Mouse (Mus musculus) forebrain, embryonic 11.5 days (tissue): Measurements from ENCODE around the gene Rabl6. TPM values are rescaled to one million over a fixed set of nuclear protein-coding genes. Genes with fewer than 3 reads are reported as not detected.

Experiments
- ATAC-seq: fragments of 200-750 bp; cut with Nextera tagmentation; replicated peaks from 2 replicates; pipeline ENCODE4 v1.8.0; 2017; ENCODE audit warnings: moderate TSS enrichment; ENCODE audit not compliant: low FRiP score
- DNase-seq: peaks from one replicate; pipeline ENCODE4 v3.0.0-alpha.2; 2017; ENCODE audit warnings: low spot score
- H3K27ac ChIP-seq: fragments of 300-500 bp; sonication (generic); 2 replicates; pipeline ENCODE4 v1.5.1; 2014; ENCODE audit warnings: low read depth, low read length
- H3K27me3 ChIP-seq: fragments of 300-500 bp; sonication (generic); 2 replicates; pipeline ENCODE4 v1.6.1; 2014; ENCODE audit warnings: mild to moderate bottlenecking, low read length, mixed read lengths; ENCODE audit not compliant: control insufficient read depth, insufficient read depth
- H3K36me3 ChIP-seq: fragments of 300-500 bp; sonication (generic); 2 replicates; pipeline ENCODE4 v1.6.1; 2014; ENCODE audit warnings: mild to moderate bottlenecking, low read length, moderate library complexity, mixed read lengths; ENCODE audit not compliant: control insufficient read depth, insufficient read depth
- H3K4me1 ChIP-seq: fragments of 300-500 bp; sonication (generic); replicated peaks from 2 replicates; pipeline ENCODE4 v1.6.1; 2014; ENCODE audit warnings: low read length, mixed read lengths; ENCODE audit not compliant: control insufficient read depth, insufficient read depth
- H3K4me2 ChIP-seq: fragments of 300-500 bp; sonication (generic); 2 replicates; pipeline ENCODE4 v1.6.1; 2014; ENCODE audit warnings: low read depth, mild to moderate bottlenecking, low read length, moderate library complexity, mixed read lengths; ENCODE audit not compliant: severe bottlenecking
- H3K4me3 ChIP-seq: fragments of 300-500 bp; sonication (generic); 2 replicates; pipeline ENCODE4 v1.5.1; 2014; ENCODE audit warnings: low read depth, low read length
- H3K9ac ChIP-seq: fragments of 300-500 bp; sonication (generic); 2 replicates; pipeline ENCODE4 v1.6.1; 2014; ENCODE audit warnings: low read length
- H3K9me3 ChIP-seq: fragments of 300-500 bp; sonication (generic); 2 replicates; pipeline ENCODE4 v1.6.1; 2016; ENCODE audit warnings: low read length, mixed read lengths; ENCODE audit not compliant: control insufficient read depth
- WGBS: fragments of 180-500 bp; shearing (Covaris S2); extraction: QIAGEN DNeasy Blood & Tissue Kit; methylation state at CpG from one replicate; pipeline ENCODE4 v1.1.7; 2014; 5-methylcytosine and 5-hydroxymethylcytosine counted together
- polyA plus RNA-seq: library from polyadenylated mRNA; unstranded; fragments of >200 nt; fragmentation: Nextera tagmentation; extraction: Ambion mirVana; gene quantifications from 2 replicates; pipeline ENCODE4 v1.2.1, GENCODE M21; 2014

Gene Rabl6
- 77.1 and 81.5 TPM in 2 replicates for polyA plus RNA-seq

- DNase-seq = peak; percentile 91
- peak within 1 kb of the TSS; percentile 96 for H3K9ac ChIP-seq
- no peaks in the 10 kb centered on the region for H3K36me3 ChIP-seq
- H3K4me3 ChIP-seq = peak within 1 kb of the TSS; percentile 99
- H3K27me3 ChIP-seq = no peaks in the 10 kb centered on the region; the same call in 1 of the 2 replicates
- peak within 1 kb of the TSS; percentile 71 for H3K4me2 ChIP-seq
- peak within 1 kb of the TSS; percentile 85 for H3K27ac ChIP-seq
- no peaks in the 10 kb centered on the region for H3K9me3 ChIP-seq
- H3K4me1 ChIP-seq = peaks cover 3% of the 10 kb centered on the region; the same call in 1 of the 2 replicates
- ATAC-seq = peak; percentile 94
- WGBS = under 1% methylated on average over 80 of the region's 80 CpGs
Measured at GRCm38 (mm10) chr2:25607761-25608622, at the start of gene Rabl6. TSS of gene Rabl6 (minus strand) at chr2:25608521.

GRCm38 (mm10) chr2:25657652-25658051 lies 49.3 kb upstream of the Rabl6 start, which contains the start of gene Lcn5:
TSS of gene Lcn5 (plus strand) at chr2:25657952.
- no peak within 1 kb of the TSS for H3K4me2 ChIP-seq
- H3K9me3 ChIP-seq = no peaks in the 10 kb centered on the region
- no peak for ATAC-seq
- H3K9ac ChIP-seq = no peak within 1 kb of the TSS
- H3K27me3 ChIP-seq = no peaks in the 10 kb centered on the region
- no peak for DNase-seq
- H3K36me3 ChIP-seq = no peaks in the 10 kb centered on the region
- no peak within 1 kb of the TSS for H3K27ac ChIP-seq
- no peaks in the 10 kb centered on the region for H3K4me1 ChIP-seq
- H3K4me3 ChIP-seq = no peak within 1 kb of the TSS

GRCm38 (mm10) chr2:25657246-25657645 lies 48.9 kb upstream of the Rabl6 start:
- no peaks in the 10 kb centered on the region for H3K4me1 ChIP-seq
- DNase-seq = no peak
- H3K9me3 ChIP-seq = no peaks in the 10 kb centered on the region
- H3K9ac ChIP-seq = no peak overlapping the region
- WGBS = 92% methylated on average over 4 of the region's 4 CpGs
- no peak for ATAC-seq
- H3K27me3 ChIP-seq = no peaks in the 10 kb centered on the region
- H3K4me3 ChIP-seq = no peak overlapping the region
- no peak overlapping the region for H3K4me2 ChIP-seq
- H3K36me3 ChIP-seq = no peaks in the 10 kb centered on the region
- H3K27ac ChIP-seq = no peak overlapping the region

GRCm38 (mm10) chr2:25656691-25657090 lies 48.4 kb upstream of the Rabl6 start:
- H3K9ac ChIP-seq = no peak overlapping the region
- H3K27me3 ChIP-seq = no peaks in the 10 kb centered on the region
- H3K9me3 ChIP-seq = no peaks in the 10 kb centered on the region
- no peaks in the 10 kb centered on the region for H3K36me3 ChIP-seq
- 87% methylated on average over 4 of the region's 4 CpGs for WGBS
- DNase-seq = no peak
- H3K4me1 ChIP-seq = no peaks in the 10 kb centered on the region
- H3K4me3 ChIP-seq = no peak overlapping the region
- no peak for ATAC-seq
- H3K27ac ChIP-seq = no peak overlapping the region
- no peak overlapping the region for H3K4me2 ChIP-seq

- Histone ChIP-seq H3K4me1 (no peaks in the 10 kb centered on the region), H3K9me3 (no peaks in the 10 kb centered on the region), H3K27ac (no peak overlapping the region), H3K36me3 (no peaks in the 10 kb centered on the region), H3K4me3 (no peak overlapping the region), H3K27me3 (no peaks in the 10 kb centered on the region), H3K4me2 (no peak overlapping the region), H3K9ac (no peak overlapping the region)
- 50% methylated on average over 1 of the region's 1 CpGs for WGBS
- no peak for DNase-seq
- ATAC-seq = no peak
Measured at GRCm38 (mm10) chr2:25654502-25654901, 46.2 kb upstream of the Rabl6 start.

GRCm38 (mm10) chr2:25652902-25653301 lies 44.6 kb upstream of the Rabl6 start, which contains the start of gene Lcn8:
TSS of gene Lcn8 (plus strand) at chr2:25653120.
- no peak within 1 kb of the TSS for H3K27ac ChIP-seq
- H3K4me1 ChIP-seq = no peaks in the 10 kb centered on the region
- WGBS = 64% methylated on average over 2 of the region's 2 CpGs
- no peak for DNase-seq
- H3K9ac ChIP-seq = no peak within 1 kb of the TSS
- H3K36me3 ChIP-seq = no peaks in the 10 kb centered on the region
- no peak for ATAC-seq
- H3K4me3 ChIP-seq = no peak within 1 kb of the TSS
- H3K9me3 ChIP-seq = no peaks in the 10 kb centered on the region
- no peak within 1 kb of the TSS for H3K4me2 ChIP-seq
- H3K27me3 ChIP-seq = no peaks in the 10 kb centered on the region

- Histone ChIP-seq H3K9me3 (no peaks in the 10 kb centered on the region), H3K27ac (no peak overlapping the region), H3K4me1 (no peaks in the 10 kb centered on the region), H3K36me3 (no peaks in the 10 kb centered on the region), H3K9ac (no peak overlapping the region), H3K4me3 (no peak overlapping the region), H3K27me3 (no peaks in the 10 kb centered on the region), H3K4me2 (no peak overlapping the region)
- WGBS = 18% methylated on average over 6 of the region's 6 CpGs
- DNase-seq (peak; percentile 76), ATAC-seq (no peak)
Measured at GRCm38 (mm10) chr2:25639890-25640289, 31.6 kb upstream of the Rabl6 start.

- Histone ChIP-seq H3K9me3 (no peaks in the 10 kb centered on the region), H3K36me3 (no peaks in the 10 kb centered on the region), H3K4me1 (no peaks in the 10 kb centered on the region), H3K27ac (no peak overlapping the region), H3K4me3 (no peak overlapping the region), H3K4me2 (no peak overlapping the region), H3K9ac (no peak overlapping the region), H3K27me3 (no peaks in the 10 kb centered on the region)
- no peak for ATAC-seq
- WGBS = 30% methylated on average over 1 of the region's 1 CpGs
- DNase-seq = no peak
Measured at GRCm38 (mm10) chr2:25634046-25634445, 25.7 kb upstream of the Rabl6 start.

- ATAC-seq (no peak), DNase-seq (no peak)
- Histone ChIP-seq H3K4me3 (no peak overlapping the region), H3K9ac (no peak overlapping the region), H3K4me1 (no peaks in the 10 kb centered on the region), H3K27me3 (no peaks in the 10 kb centered on the region), H3K9me3 (no peaks in the 10 kb centered on the region), H3K36me3 (no peaks in the 10 kb centered on the region), H3K27ac (no peak overlapping the region), H3K4me2 (no peak overlapping the region)
- WGBS = 83% methylated on average over 3 of the region's 3 CpGs
Measured at GRCm38 (mm10) chr2:25633616-25634015, 25.3 kb upstream of the Rabl6 start.
